Mouse (Mus musculus) liver, embryonic 13.5 days (tissue): Measurements from ENCODE around the gene Atp2a1. TPM values are rescaled to one million over a fixed set of nuclear protein-coding genes. Genes with fewer than 3 reads are reported as not detected.

ENCODE experiments used
- ATAC-seq: fragments of 200-750 bp; cut with Nextera tagmentation; 2 replicates; pipeline ENCODE4 v1.8.0; 2017; ENCODE audit warnings: low read depth, mild to moderate bottlenecking, moderate number of reproducible peaks, moderate library complexity
- DNase-seq: peaks from one replicate; pipeline ENCODE4 v3.0.0; 2022
- H3K27ac ChIP-seq: fragments of 300-500 bp; sonication (generic); 2 replicates; pipeline ENCODE4 v1.5.1; 2015; ENCODE audit warnings: moderate library complexity, mild to moderate bottlenecking, inconsistent platforms
- H3K27me3 ChIP-seq: fragments of 300-500 bp; sonication (generic); 2 replicates; pipeline ENCODE4 v1.6.1; 2015; ENCODE audit warnings: mild to moderate bottlenecking, inconsistent platforms
- H3K36me3 ChIP-seq: fragments of 300-500 bp; sonication (generic); 2 replicates; pipeline ENCODE4 v1.6.1; 2015; ENCODE audit warnings: mild to moderate bottlenecking, inconsistent platforms
- H3K4me1 ChIP-seq: fragments of 300-500 bp; sonication (generic); replicated peaks from 2 replicates; pipeline ENCODE4 v1.6.1; 2015; ENCODE audit warnings: inconsistent platforms
- H3K4me2 ChIP-seq: fragments of 300-500 bp; sonication (generic); 2 replicates; pipeline ENCODE4 v1.6.1; 2015; ENCODE audit warnings: inconsistent platforms, mild to moderate bottlenecking, moderate library complexity
- H3K4me3 ChIP-seq: fragments of 300-500 bp; sonication (generic); replicated peaks from 2 replicates; pipeline ENCODE4 v1.5.1; 2015; ENCODE audit warnings: mild to moderate bottlenecking, inconsistent platforms
- H3K9ac ChIP-seq: fragments of 300-500 bp; sonication (generic); 2 replicates; pipeline ENCODE4 v1.6.1; 2015; ENCODE audit warnings: mild to moderate bottlenecking, inconsistent platforms
- H3K9me3 ChIP-seq: fragments of 300-500 bp; sonication (generic); replicated peaks from 2 replicates; pipeline ENCODE4 v1.6.1; 2016; ENCODE audit warnings: inconsistent platforms
- WGBS: fragments of 180-500 bp; shearing (Covaris S2); methylation state at CpG from one replicate; pipeline ENCODE4 v1.1.7; 2015; ENCODE audit not compliant: insufficient replicate concordance; 5-methylcytosine and 5-hydroxymethylcytosine counted together
- polyA plus RNA-seq: library from polyadenylated mRNA; unstranded; fragments of >200 nt; fragmentation: Nextera tagmentation; extraction: Ambion mirVana; gene quantifications from 2 replicates; pipeline ENCODE4 v1.2.1, GENCODE M21; 2015

Gene Atp2a1
- polyA plus RNA-seq, 1 experiment from 2014 or later = 2.4 TPM

DNA sequence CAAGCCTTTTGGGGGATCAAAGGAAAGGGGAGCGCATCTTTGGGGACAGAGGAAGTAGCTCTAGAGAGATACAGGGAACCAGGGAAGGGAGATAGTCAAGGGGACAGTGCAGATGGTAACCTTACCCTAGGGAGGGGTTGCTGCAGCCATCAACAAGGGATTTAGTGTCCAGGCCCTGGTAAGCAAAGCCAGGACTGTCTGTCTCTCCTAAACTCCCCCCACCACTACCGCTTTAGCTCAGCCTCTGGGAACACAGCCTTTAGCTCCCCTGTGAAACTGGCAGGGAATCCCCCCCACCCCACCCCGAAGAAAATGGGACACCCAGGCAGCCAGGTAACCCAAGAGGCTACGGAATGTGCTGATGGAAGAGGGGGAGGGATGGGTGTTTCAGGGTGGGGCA is 639 bp upstream of the Atp2a1 start:
- Histone ChIP-seq H3K9ac (no peak overlapping the region), H3K27ac (no peak overlapping the region), H3K9me3 (no peaks in the 10 kb centered on the region), H3K4me2 (no peak overlapping the region), H3K27me3 (no peaks in the 10 kb centered on the region; the same call in 1 of the 2 replicates), H3K36me3 (peaks cover 23% of the 10 kb centered on the region), H3K4me3 (no peak overlapping the region), H3K4me1 (peaks cover 42% of the 10 kb centered on the region)
- DNase-seq (no peak), ATAC-seq (no peak)
- 56% methylated on average over 4 of the region's 4 CpGs for WGBS

DNA sequence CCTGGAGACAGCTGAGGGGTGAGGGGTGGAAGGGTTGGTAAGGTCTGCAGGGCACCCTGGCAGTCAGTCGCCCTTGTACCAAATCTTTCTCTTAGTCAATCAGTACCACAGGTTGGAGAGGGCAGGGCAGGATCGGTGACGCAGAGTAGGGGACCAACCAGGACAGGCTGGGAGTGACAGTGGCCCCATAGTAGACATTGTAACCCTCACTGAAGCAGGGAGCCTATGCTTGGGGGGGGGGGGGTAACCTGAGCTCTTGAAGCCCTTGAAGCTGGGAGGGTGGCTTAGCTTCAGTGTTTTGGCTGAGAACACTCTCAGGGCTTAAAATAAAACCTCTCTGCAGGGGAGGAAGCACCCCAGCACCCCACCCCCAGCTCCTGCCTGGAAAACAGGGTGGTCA is 1.3 kb downstream of the Atp2a1 start:
- no peak overlapping the region for H3K4me3 ChIP-seq
- H3K9me3 ChIP-seq = no peaks in the 10 kb centered on the region
- DNase-seq (no peak), ATAC-seq (no peak)
- no peaks in the 10 kb centered on the region; the same call in 1 of the 2 replicates for H3K27me3 ChIP-seq
- peaks cover 39% of the 10 kb centered on the region for H3K4me1 ChIP-seq
- WGBS = 65% methylated on average over 3 of the region's 3 CpGs
- H3K4me2 ChIP-seq = no peak overlapping the region
- H3K9ac ChIP-seq = no peak overlapping the region
- H3K27ac ChIP-seq = no peak overlapping the region
- 0 out of 2 replicates have a peak, but pooled peaks cover 5% of the 10 kb centered on the region for H3K36me3 ChIP-seq

DNA sequence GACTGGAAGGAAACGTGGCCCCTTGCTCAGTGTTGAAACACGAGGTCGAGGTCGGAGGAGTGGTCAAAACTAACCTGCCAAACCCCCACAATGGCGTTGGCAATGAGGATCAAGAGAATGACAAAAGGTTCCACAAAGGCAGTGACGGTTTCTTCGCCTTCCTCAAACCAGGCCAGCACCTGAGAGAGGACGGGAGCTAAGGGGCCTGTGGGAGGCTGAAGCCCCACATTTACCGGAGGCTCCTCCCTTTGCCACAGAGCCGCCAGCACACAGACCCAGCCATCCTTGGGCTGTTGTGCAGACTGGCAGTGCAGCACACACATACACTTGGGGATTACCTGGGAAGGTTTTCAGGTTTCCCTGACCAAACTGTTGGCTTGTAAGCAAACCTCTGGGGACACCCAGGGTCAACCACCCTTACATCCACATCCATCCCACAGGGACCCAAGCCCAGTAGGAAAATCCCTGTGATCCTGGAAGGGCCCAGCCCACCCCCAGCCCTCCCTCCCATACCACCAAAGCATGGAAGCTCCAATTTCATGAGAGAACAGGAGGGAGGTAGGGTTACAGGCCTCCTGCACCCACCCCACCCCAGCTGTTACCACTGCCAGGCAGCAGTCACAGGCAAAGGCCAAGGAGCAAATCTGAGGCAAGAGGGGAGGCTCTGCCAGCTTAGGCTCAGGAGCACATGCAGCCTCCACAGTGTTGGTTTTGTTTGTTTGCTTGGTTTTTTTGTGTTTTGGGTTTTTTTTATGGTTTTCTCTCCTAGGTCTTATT is 2.1 kb downstream of the Atp2a1 start:
- ATAC-seq (no peak), DNase-seq (no peak)
- 53% methylated on average over 10 of the region's 10 CpGs for WGBS
- Histone ChIP-seq H3K9me3 (no peaks in the 10 kb centered on the region), H3K4me1 (peaks cover 32% of the 10 kb centered on the region), H3K27ac (no peak overlapping the region), H3K9ac (no peak overlapping the region), H3K4me2 (no peak overlapping the region), H3K27me3 (no peaks in the 10 kb centered on the region; the same call in 1 of the 2 replicates), H3K36me3 (no peaks in the 10 kb centered on the region), H3K4me3 (no peak overlapping the region)

DNA sequence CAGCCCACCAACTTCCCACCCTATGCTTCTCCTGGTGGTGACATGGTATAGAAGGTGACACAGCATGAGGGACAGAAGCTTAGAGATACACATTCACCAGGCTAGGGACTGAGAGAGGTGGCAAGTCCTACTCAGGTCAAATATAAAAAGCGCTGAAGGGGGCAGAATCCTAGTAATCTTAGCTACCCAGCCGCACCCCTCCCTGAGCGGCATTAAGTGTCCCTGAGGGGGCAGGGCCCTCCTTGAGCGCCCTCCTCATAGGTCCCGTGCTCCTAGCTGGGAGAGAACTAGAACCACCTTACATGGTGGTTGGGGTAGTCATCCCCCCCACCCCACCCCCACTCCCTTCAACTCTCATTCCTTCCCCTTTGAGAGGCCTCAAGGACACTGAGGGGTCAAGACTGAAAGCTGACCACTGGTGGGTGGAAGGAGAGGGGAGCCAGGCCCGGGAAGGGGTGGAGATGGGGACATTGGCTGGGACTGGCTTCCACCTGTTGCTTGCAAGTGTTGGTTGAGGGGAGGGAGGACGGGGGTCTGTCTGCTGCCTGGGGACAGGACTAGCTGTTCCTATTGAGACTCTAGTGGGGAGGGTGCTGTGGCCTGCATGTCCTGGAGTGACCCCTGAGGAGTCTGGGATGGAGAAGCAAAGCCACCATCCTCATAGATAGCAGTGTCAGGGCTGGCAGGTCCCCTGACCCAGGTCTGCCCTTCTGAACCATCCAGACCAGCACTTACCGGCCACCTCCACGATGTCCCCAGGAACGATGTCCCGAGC is 3.9 kb downstream of the Atp2a1 start:
- WGBS = 70% methylated on average over 11 of the region's 11 CpGs

DNA sequence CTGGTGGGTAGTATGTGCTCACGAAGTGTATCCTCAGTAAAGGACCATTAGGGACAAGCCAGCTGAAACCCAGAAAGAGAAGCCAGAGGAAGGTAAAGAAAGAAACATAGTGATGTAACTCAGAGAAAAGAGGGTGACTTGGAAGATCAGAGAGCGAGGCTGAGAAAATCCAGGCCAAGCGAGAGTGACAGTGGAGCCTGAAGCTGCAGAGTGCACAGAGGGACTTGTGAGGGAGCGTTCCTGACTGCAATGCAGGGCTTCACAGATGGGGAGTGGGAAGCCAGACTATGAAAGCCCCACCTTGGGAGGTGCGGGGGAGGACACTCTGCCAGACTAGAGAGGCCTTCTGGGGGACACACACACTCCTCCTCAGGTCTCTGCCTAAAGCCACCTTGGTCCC is 4.7 kb downstream of the Atp2a1 start:
- 62% methylated on average over 5 of the region's 5 CpGs for WGBS
- H3K4me1 ChIP-seq = peaks cover 7% of the 10 kb centered on the region
- DNase-seq (no peak), ATAC-seq (no peak)
- no peak overlapping the region for H3K27ac ChIP-seq
- no peaks in the 10 kb centered on the region for H3K36me3 ChIP-seq
- H3K4me3 ChIP-seq = no peak overlapping the region
- no peak overlapping the region for H3K4me2 ChIP-seq
- H3K27me3 ChIP-seq = no peaks in the 10 kb centered on the region; the same call in 1 of the 2 replicates
- H3K9me3 ChIP-seq = no peaks in the 10 kb centered on the region
- H3K9ac ChIP-seq = no peak overlapping the region

More for the DNA sequence above, 3.9 kb downstream of the Atp2a1 start:
- H3K4me3 ChIP-seq = no peak overlapping the region
- H3K36me3 ChIP-seq = no peaks in the 10 kb centered on the region
- H3K4me1 ChIP-seq = peaks cover 15% of the 10 kb centered on the region
- no peak overlapping the region for H3K4me2 ChIP-seq
- H3K9ac ChIP-seq = no peak overlapping the region
- no peaks in the 10 kb centered on the region; the same call in 1 of the 2 replicates for H3K27me3 ChIP-seq
- H3K9me3 ChIP-seq = no peaks in the 10 kb centered on the region
- ATAC-seq (no peak), DNase-seq (no peak)
- H3K27ac ChIP-seq = no peak overlapping the region

DNA sequence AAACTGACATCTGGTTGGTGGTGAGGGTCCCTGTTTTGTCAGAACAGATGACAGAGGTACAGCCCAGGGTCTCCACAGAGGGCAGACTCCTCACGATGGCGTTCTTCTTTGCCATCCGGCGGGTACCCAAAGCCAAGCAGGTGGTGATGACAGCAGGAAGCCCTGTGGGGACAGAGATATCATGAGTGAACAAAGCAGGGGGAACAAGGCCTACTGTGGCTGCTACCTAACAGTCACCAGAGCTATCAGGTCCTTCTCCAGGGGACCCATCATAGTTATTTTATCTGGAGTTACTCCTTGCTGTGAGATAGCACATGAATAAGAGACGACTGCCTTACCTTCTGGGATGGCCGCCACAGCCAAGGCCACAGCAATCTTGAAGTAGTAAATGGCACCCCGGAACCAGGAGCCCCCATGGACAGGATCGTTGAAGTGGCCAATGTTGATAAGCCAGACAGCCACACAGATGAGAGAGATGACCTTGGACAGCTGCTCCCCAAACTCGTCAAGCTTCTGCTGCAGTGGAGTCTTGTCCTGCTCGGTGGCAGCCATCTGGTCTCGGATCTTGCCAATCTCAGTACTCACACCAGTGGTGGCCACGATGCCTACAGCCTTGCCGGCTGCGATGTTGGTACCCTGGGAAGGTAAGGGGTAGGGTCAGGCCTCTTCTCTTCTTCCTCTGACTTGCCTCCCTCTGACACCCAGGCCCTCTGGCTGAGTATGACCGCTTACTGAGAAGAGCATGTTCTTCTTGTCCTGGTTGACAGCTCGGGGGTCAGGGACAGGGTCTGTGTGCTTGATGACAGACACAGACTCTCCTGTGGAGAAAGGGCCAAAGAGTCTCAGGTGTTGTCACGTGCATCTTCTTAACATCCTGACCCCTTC is 6.3 kb downstream of the Atp2a1 start:
- DNase-seq (no peak), ATAC-seq (no peak)
- no peaks in the 10 kb centered on the region for H3K36me3 ChIP-seq
- no peak overlapping the region for H3K4me2 ChIP-seq
- no peak overlapping the region for H3K4me3 ChIP-seq
- no peak overlapping the region for H3K9ac ChIP-seq
- H3K27ac ChIP-seq = no peak overlapping the region
- H3K27me3 ChIP-seq = no peaks in the 10 kb centered on the region
- WGBS = 43% methylated on average over 17 of the region's 17 CpGs
- no peaks in the 10 kb centered on the region for H3K9me3 ChIP-seq
- H3K4me1 ChIP-seq = peaks cover 4% of the 10 kb centered on the region; the same call in 1 of the 2 replicates

DNA sequence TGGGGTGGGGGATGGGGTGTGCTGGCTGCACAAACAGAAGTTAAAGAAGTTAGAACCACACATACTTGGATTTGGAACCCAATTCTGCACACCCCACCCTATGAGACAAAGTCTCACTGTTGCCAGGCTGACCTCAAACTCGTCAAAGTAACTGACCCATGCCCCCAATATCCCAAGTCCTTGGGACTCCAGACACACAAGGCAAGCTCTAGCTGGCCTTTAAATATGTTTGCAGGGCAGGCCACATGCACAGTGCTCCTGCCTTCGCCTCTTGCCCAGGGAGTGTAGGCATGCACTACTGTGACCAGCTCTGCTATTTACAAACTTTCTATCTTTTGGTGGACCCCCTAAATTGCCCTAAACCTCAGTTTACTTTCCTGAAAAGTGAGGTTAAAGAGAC is 7.7 kb downstream of the Atp2a1 start:
- Histone ChIP-seq H3K4me2 (no peak overlapping the region), H3K36me3 (no peaks in the 10 kb centered on the region), H3K27ac (no peak overlapping the region), H3K4me3 (no peak overlapping the region), H3K4me1 (peaks cover 4% of the 10 kb centered on the region; the same call in 1 of the 2 replicates), H3K9ac (no peak overlapping the region), H3K27me3 (no peaks in the 10 kb centered on the region), H3K9me3 (no peaks in the 10 kb centered on the region)
- 66% methylated on average over 2 of the region's 2 CpGs for WGBS
- DNase-seq (no peak), ATAC-seq (no peak)

DNA sequence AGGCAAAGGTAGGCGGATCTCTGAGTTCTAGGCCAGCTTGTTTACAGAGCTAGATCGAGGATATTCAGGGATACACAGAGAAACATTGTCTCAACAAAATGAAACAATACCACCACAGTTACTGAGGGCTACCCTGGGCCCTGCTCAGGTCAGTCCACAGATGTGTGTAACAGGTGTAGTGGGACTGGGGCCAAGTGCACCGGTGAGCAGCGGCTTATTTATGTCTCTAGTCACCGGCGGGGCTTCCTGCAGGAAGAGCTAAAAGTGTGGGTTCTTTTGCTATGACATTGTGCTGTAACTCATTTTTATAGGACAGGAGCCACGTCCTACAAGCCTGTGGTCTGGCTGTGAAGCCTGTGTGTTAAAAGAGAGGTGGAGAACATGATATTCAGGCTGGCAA is 9.0 kb downstream of the Atp2a1 start:
- H3K9me3 ChIP-seq = no peaks in the 10 kb centered on the region
- no peak for ATAC-seq
- peaks cover 4% of the 10 kb centered on the region; the same call in 1 of the 2 replicates for H3K4me1 ChIP-seq
- H3K27me3 ChIP-seq = no peaks in the 10 kb centered on the region
- H3K4me3 ChIP-seq = no peak overlapping the region
- H3K27ac ChIP-seq = no peak overlapping the region
- no peak overlapping the region for H3K9ac ChIP-seq
- H3K36me3 ChIP-seq = no peaks in the 10 kb centered on the region
- WGBS = 58% methylated on average over 7 of the region's 7 CpGs
- DNase-seq = no peak
- H3K4me2 ChIP-seq = no peak overlapping the region

DNA sequence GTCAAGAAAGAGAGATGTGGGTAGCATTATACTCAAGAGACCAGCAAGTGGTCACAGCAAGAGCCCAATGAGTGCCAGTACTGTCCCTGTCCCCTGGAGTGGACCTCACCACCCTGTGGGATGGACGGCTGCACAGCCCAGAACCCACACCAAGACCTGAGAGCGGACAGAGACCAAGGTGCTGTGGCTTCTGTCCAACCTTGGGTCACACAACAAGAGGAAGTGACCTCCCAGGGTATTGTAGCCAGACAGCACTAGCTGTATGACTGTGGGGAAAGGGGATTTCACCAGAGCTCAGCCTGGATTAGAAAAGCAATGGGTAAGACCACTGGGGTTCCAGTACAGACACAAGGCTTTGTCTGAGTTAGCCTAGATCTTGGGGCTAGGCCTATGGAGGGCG is 10.7 kb downstream of the Atp2a1 start:
- H3K4me3 ChIP-seq = no peak overlapping the region
- no peaks in the 10 kb centered on the region for H3K9me3 ChIP-seq
- no peak overlapping the region for H3K4me2 ChIP-seq
- peaks cover 4% of the 10 kb centered on the region; the same call in 1 of the 2 replicates for H3K4me1 ChIP-seq
- ATAC-seq (no peak), DNase-seq (no peak)
- 78% methylated on average over 3 of the region's 3 CpGs for WGBS
- H3K9ac ChIP-seq = no peak overlapping the region
- no peak overlapping the region for H3K27ac ChIP-seq
- H3K27me3 ChIP-seq = no peaks in the 10 kb centered on the region
- H3K36me3 ChIP-seq = no peaks in the 10 kb centered on the region

DNA sequence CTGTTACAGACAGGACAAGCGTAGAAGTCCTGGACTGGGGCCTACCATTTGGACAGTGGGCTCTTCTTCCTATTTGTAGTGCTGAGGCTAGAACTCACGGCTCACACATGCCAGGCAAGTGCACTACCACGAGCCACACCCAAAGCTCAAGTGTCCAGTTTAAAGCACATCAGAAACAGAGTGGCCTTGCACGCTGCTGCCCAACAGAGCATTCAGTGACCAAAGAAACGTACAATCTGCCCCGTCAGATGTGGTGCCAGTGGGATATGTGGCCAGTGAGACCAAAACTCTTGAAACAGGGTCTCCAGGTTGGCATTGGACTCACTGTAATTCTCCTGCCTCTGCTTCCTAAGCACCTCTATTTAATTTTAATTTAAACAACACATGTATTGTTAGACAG is 12.3 kb downstream of the Atp2a1 start:
- no peak overlapping the region for H3K9ac ChIP-seq
- WGBS = 75% methylated on average over 6 of the region's 6 CpGs
- H3K4me3 ChIP-seq = no peak overlapping the region
- DNase-seq = no peak
- peaks cover 7% of the 10 kb centered on the region for H3K36me3 ChIP-seq
- ATAC-seq = no peak
- no peaks in the 10 kb centered on the region for H3K27me3 ChIP-seq
- H3K27ac ChIP-seq = no peak overlapping the region
- no peaks in the 10 kb centered on the region for H3K9me3 ChIP-seq
- no peaks in the 10 kb centered on the region for H3K4me1 ChIP-seq
- H3K4me2 ChIP-seq = no peak overlapping the region

DNA sequence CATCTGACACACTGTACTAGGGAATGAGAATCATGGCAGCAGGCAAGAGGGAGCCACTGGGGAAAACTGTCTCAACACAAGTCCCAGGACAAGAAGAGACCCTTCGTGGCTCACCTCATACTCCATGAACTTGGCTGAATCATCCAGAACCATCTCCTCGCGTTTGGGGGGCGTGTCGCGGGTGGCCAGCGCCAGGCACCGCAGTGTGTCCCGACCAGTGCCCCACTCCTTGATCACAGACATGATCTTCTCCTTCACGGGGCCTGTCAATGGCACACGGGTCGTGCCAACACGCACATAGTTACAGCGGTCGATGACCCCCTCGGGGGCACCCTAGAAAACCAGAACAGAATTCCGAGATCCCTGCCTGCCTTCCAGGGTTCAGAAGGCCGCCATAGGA is 12.9 kb downstream of the Atp2a1 start:
- H3K9ac ChIP-seq = no peak overlapping the region
- WGBS = 78% methylated on average over 18 of the region's 18 CpGs
- H3K27me3 ChIP-seq = no peaks in the 10 kb centered on the region
- H3K36me3 ChIP-seq = peaks cover 13% of the 10 kb centered on the region
- no peaks in the 10 kb centered on the region for H3K4me1 ChIP-seq
- no peaks in the 10 kb centered on the region for H3K9me3 ChIP-seq
- no peak for DNase-seq
- no peak overlapping the region for H3K4me2 ChIP-seq
- no peak for ATAC-seq
- H3K27ac ChIP-seq = no peak overlapping the region
- H3K4me3 ChIP-seq = no peak overlapping the region
